Mouse (Mus musculus) thymus, postnatal 36 days (tissue): ENCODE results near the gene Noto.

ENCODE experiments used
- DNase-seq, 2 experiments: peaks; one replicate each; pipeline ENCODE4 v3.0.0; 2022; ENCODE audit warnings: mixed read lengths in 2 of 2

The Noto gene

GRCm38 (mm10) chr6:85423836-85424379, at the start of gene Noto:
Noto (plus strand) TSS chr6:85423886.
- DNase-seq = no peak

- DNase-seq = no peak
Measured at GRCm38 (mm10) chr6:85373951-85374733, 49.5 kb upstream of the Noto start, which contains the start of gene Rab11fip5. Rab11fip5 (minus strand) TSS chr6:85374634.

- peak; percentile 96 to 97 for DNase-seq
Measured at GRCm38 (mm10) chr6:85374734-85375114, 49.0 kb upstream of the Noto start.

GRCm38 (mm10) chr6:85377066-85377734, 46.5 kb upstream of the Noto start:
- no peak for DNase-seq

GRCm38 (mm10) chr6:85377876-85378275, 45.8 kb upstream of the Noto start:
- DNase-seq = no peak

- DNase-seq = no peak
Measured at GRCm38 (mm10) chr6:85378629-85379028, 45.1 kb upstream of the Noto start.

GRCm38 (mm10) chr6:85380201-85380900, 43.3 kb upstream of the Noto start:
- peak; percentile 55 to 60 for DNase-seq

- DNase-seq = peak; percentile 11 to 22
Measured at GRCm38 (mm10) chr6:85380901-85381647, 42.6 kb upstream of the Noto start.

- DNase-seq = no peak
Measured at GRCm38 (mm10) chr6:85381648-85382020, 42.1 kb upstream of the Noto start.

GRCm38 (mm10) chr6:85382791-85383190, 40.9 kb upstream of the Noto start:
- DNase-seq = no peak

- DNase-seq = no peak
Measured at GRCm38 (mm10) chr6:85388608-85389007, 35.1 kb upstream of the Noto start.

GRCm38 (mm10) chr6:85391803-85392202, 31.9 kb upstream of the Noto start:
- DNase-seq = peak; percentile 42 to 51

GRCm38 (mm10) chr6:85395360-85395759, 28.3 kb upstream of the Noto start:
- DNase-seq = no peak

- DNase-seq = peak; percentile 39
Measured at GRCm38 (mm10) chr6:85397165-85397564, 26.5 kb upstream of the Noto start.

- DNase-seq = no peak
Measured at GRCm38 (mm10) chr6:85399715-85400114, 24.0 kb upstream of the Noto start.

- DNase-seq = no peak
Measured at GRCm38 (mm10) chr6:85402613-85403012, 21.1 kb upstream of the Noto start.

GRCm38 (mm10) chr6:85403039-85403438, 20.6 kb upstream of the Noto start:
- DNase-seq = no peak

- no peak for DNase-seq
Measured at GRCm38 (mm10) chr6:85409003-85409402, 14.7 kb upstream of the Noto start.

- peak; percentile 24 to 25 for DNase-seq
Measured at GRCm38 (mm10) chr6:85410771-85411273, 12.9 kb upstream of the Noto start.

GRCm38 (mm10) chr6:85415829-85416228, 7.9 kb upstream of the Noto start:
- DNase-seq = no peak

GRCm38 (mm10) chr6:85419150-85419549, 4.5 kb upstream of the Noto start:
- DNase-seq = no peak

- DNase-seq = no peak
Measured at GRCm38 (mm10) chr6:85431274-85431841, 7.7 kb downstream of the Noto start.
